Mouse (Mus musculus) liver, embryonic 12.5 days (tissue): ENCODE results near the gene Tspan5. TPM values are rescaled to one million over a fixed set of nuclear protein-coding genes. Genes with fewer than 3 reads are reported as not detected.
A peak's percentile ranks its signal among the peaks of the same experiment; 100 is the strongest.

ENCODE experiments used
- ATAC-seq: fragments of 200-750 bp; cut with Nextera tagmentation; 2 replicates; pipeline ENCODE4 v1.8.0; 2017; ENCODE audit warnings: moderate number of reproducible peaks, mild to moderate bottlenecking, moderate library complexity
- H3K27ac ChIP-seq: fragments of 300-500 bp; sonication (generic); 2 replicates; pipeline ENCODE4 v1.5.1; 2016; ENCODE audit warnings: mild to moderate bottlenecking
- H3K27me3 ChIP-seq: fragments of 300-500 bp; sonication (generic); replicated peaks from 2 replicates; pipeline ENCODE4 v1.6.1; 2016; ENCODE audit warnings: mild to moderate bottlenecking, moderate library complexity
- H3K36me3 ChIP-seq: fragments of 300-500 bp; sonication (generic); 2 replicates; pipeline ENCODE4 v1.6.1; 2016; ENCODE audit warnings: mild to moderate bottlenecking, moderate library complexity
- H3K4me1 ChIP-seq: fragments of 300-500 bp; sonication (generic); 2 replicates; pipeline ENCODE4 v1.6.1; 2016
- H3K4me2 ChIP-seq: fragments of 300-500 bp; sonication (generic); 2 replicates; pipeline ENCODE4 v1.6.1; 2016; ENCODE audit warnings: mild to moderate bottlenecking, moderate library complexity
- H3K4me3 ChIP-seq: fragments of 300-500 bp; sonication (generic); 2 replicates; pipeline ENCODE4 v1.5.1; 2016; ENCODE audit warnings: mild to moderate bottlenecking, moderate library complexity
- H3K9ac ChIP-seq: fragments of 300-500 bp; sonication (generic); 2 replicates; pipeline ENCODE4 v1.6.1; 2016; ENCODE audit warnings: mild to moderate bottlenecking, moderate library complexity
- H3K9me3 ChIP-seq: fragments of 300-500 bp; sonication (generic); replicated peaks from 2 replicates; pipeline ENCODE4 v1.6.1; 2016; ENCODE audit warnings: mild to moderate bottlenecking, moderate library complexity
- WGBS: fragments of 180-500 bp; shearing (Covaris S2); methylation state at CpG from one replicate; pipeline ENCODE4 v1.1.7; 2016; ENCODE audit not compliant: insufficient replicate concordance; 5-methylcytosine and 5-hydroxymethylcytosine counted together
- polyA plus RNA-seq: library from polyadenylated mRNA; unstranded; fragments of >200 nt; fragmentation: Nextera tagmentation; extraction: Ambion mirVana; gene quantifications from 2 replicates; pipeline ENCODE4 v1.2.1, GENCODE M21; 2016

The Tspan5 gene
- polyA plus RNA-seq, 1 experiment from 2014 or later, result 7.1 TPM

DNA sequence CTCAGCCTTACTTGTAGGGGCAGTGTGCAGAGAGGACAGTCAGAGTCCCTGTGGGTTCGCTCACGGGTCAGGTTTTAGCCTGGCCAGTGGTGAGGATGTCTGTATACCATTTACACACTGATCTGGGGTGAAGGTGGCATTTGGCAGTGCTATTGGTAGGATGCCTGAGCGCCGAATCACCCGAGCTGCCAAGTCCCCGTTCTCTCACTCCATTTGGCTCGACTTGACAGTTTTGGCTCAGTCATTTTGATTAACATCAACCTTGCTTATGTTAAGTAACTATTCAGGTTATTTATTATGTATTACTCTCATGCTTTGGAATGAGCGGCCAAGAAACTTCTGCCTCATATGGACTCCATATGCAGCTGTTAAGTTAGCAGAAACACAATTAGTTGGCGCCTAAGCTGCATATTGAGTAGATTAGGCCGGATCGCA is 18.7 kb downstream of the Tspan5 start:
- no peaks in the 10 kb centered on the region for H3K9me3 ChIP-seq
- no peak overlapping the region for H3K9ac ChIP-seq
- WGBS, result 76% methylated on average over 11 of the region's 11 CpGs
- no peak for ATAC-seq
- no peak overlapping the region for H3K4me3 ChIP-seq
- H3K4me1 ChIP-seq, result no peaks in the 10 kb centered on the region
- H3K27me3 ChIP-seq, result no peaks in the 10 kb centered on the region
- no peak overlapping the region for H3K27ac ChIP-seq
- no peak overlapping the region for H3K4me2 ChIP-seq
- no peaks in the 10 kb centered on the region for H3K36me3 ChIP-seq

GRCm38 (mm10) chr3:138761531-138761930 is 19.5 kb downstream of the Tspan5 start:
- Histone ChIP-seq H3K4me1 (no peaks in the 10 kb centered on the region), H3K9ac (no peak overlapping the region), H3K4me2 (no peak overlapping the region), H3K27me3 (no peaks in the 10 kb centered on the region), H3K36me3 (no peaks in the 10 kb centered on the region), H3K27ac (no peak overlapping the region), H3K9me3 (no peaks in the 10 kb centered on the region), H3K4me3 (no peak overlapping the region)
- ATAC-seq, result no peak
- 87% methylated on average over 13 of the region's 13 CpGs for WGBS

- H3K36me3 ChIP-seq, result no peaks in the 10 kb centered on the region
- no peaks in the 10 kb centered on the region for H3K27me3 ChIP-seq
- ATAC-seq, result no peak
- no peak overlapping the region for H3K27ac ChIP-seq
- no peak overlapping the region for H3K4me2 ChIP-seq
- no peak overlapping the region for H3K9ac ChIP-seq
- 75% methylated on average over 9 of the region's 9 CpGs for WGBS
- H3K4me3 ChIP-seq, result no peak overlapping the region
- peaks cover 1% of the 10 kb centered on the region; the same call in 1 of the 2 replicates for H3K4me1 ChIP-seq
- H3K9me3 ChIP-seq, result no peaks in the 10 kb centered on the region
These were observed 21.9 kb downstream of the Tspan5 start for GRCm38 (mm10) chr3:138763941-138764340.

- H3K9me3 ChIP-seq, result no peaks in the 10 kb centered on the region
- peaks cover 10% of the 10 kb centered on the region for H3K4me1 ChIP-seq
- 75% methylated on average over 3 of the region's 3 CpGs for WGBS
- no peak overlapping the region for H3K4me3 ChIP-seq
- H3K9ac ChIP-seq, result no peak overlapping the region
- no peak overlapping the region for H3K27ac ChIP-seq
- no peak overlapping the region for H3K4me2 ChIP-seq
- H3K36me3 ChIP-seq, result no peaks in the 10 kb centered on the region
- no peaks in the 10 kb centered on the region for H3K27me3 ChIP-seq
- ATAC-seq, result no peak
These were observed 22.8 kb downstream of the Tspan5 start for GRCm38 (mm10) chr3:138764782-138765181.

DNA sequence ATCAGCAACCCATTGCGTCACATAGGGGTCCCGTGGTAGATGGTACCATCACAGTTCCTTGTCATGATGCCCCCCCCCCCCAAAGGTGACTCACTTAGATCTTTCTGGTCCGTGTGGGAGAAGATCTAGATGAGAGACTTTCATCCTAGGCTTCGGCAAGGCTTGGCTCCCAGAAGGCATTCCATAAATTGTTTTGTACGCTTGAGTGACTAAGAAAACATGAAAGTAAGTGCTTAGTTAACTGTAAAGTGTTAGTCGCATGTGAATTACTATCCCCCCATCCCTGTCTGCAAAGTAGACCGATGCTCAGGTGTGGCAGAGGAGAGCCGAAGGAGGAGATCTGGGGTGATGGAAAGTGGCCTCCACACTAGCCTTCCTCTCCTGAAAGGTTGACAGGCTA is 25.0 kb downstream of the Tspan5 start:
- Histone ChIP-seq H3K9ac (no peak overlapping the region), H3K9me3 (no peaks in the 10 kb centered on the region), H3K36me3 (no peaks in the 10 kb centered on the region), H3K4me3 (no peak overlapping the region), H3K27me3 (no peaks in the 10 kb centered on the region), H3K4me2 (no peak overlapping the region), H3K27ac (no peak overlapping the region), H3K4me1 (peaks cover 31% of the 10 kb centered on the region)
- no peak for ATAC-seq
- WGBS, result 76% methylated on average over 8 of the region's 8 CpGs

GRCm38 (mm10) chr3:138768541-138769093 is 26.6 kb downstream of the Tspan5 start:
- Histone ChIP-seq H3K4me2 (no peak overlapping the region), H3K36me3 (no peaks in the 10 kb centered on the region), H3K9me3 (no peaks in the 10 kb centered on the region), H3K4me3 (no peak overlapping the region), H3K9ac (no peak overlapping the region), H3K27me3 (no peaks in the 10 kb centered on the region), H3K27ac (no peak overlapping the region), H3K4me1 (peaks cover 36% of the 10 kb centered on the region)
- ATAC-seq, result no peak
- WGBS, result 81% methylated on average over 12 of the region's 12 CpGs

DNA sequence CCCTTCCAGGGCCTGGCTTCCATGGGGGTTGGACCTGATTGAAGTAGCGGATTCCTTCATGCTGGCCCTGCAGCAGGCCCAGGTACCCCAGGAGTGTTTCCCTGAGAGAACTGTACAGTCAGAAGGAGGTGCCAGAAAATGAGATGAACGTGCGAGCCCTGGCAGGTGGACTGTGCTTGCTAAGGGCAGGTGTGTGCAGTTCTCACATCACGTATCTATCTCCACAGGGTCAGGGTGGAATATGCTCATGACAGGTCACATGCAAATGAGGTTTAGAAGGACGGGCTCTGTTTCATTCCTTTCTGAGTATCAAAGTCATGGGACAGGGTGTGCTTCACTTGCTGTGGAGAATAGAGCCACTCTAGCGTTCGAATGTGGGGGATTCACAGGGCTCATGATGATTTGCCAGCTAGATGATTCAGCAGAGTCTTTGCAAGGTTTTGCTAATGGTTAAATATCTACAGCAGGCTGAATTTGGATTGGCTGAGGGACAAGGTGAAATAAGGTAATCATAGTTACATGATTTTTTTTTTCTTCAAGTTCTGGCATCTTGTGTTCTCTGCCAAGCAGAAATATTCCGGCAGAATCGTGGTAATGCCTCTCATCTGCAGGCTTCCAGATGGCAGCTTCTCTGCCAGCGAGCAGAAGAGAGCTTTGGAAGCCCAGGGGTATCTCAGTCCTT is 28.8 kb downstream of the Tspan5 start:
- Histone ChIP-seq H3K4me2 (0 out of 2 replicates have a peak overlapping the region, but pooled peaks have one; percentile 23), H3K4me3 (no peak overlapping the region), H3K4me1 (peaks cover 42% of the 10 kb centered on the region), H3K27me3 (no peaks in the 10 kb centered on the region), H3K27ac (no peak overlapping the region), H3K36me3 (no peaks in the 10 kb centered on the region), H3K9me3 (no peaks in the 10 kb centered on the region), H3K9ac (no peak overlapping the region)
- WGBS, result 80% methylated on average over 10 of the region's 10 CpGs
- no peak for ATAC-seq

- Histone ChIP-seq H3K36me3 (no peaks in the 10 kb centered on the region), H3K9ac (no peak overlapping the region), H3K4me1 (peaks cover 42% of the 10 kb centered on the region), H3K9me3 (no peaks in the 10 kb centered on the region), H3K27me3 (no peaks in the 10 kb centered on the region), H3K27ac (peak overlapping the region; percentile 41; the same call in 1 of the 2 replicates), H3K4me2 (peak overlapping the region; percentile 23), H3K4me3 (no peak overlapping the region)
- WGBS, result 57% methylated on average over 12 of the region's 12 CpGs
- peak; percentile 88 for ATAC-seq
These were observed 29.7 kb downstream of the Tspan5 start for GRCm38 (mm10) chr3:138771549-138772333.

GRCm38 (mm10) chr3:138773871-138774606 is 32.0 kb downstream of the Tspan5 start:
- no peak overlapping the region for H3K27ac ChIP-seq

DNA sequence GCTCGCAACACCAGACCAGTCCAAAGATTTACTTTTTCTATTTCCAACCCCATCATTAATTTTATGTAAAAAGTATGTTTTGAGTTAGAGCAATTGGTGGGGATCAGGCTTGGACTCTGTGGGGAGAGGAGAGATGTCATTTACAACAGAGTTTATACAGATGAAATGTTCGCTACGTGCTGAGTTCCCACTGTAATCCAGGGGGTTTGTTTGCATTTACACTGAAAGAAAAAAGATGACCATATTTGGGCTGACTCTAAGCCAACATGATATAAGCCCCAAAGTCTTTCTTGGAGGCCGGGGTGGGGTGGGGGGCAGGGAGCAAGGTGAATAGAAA is 32.6 kb downstream of the Tspan5 start:
- ATAC-seq, result no peak
- Histone ChIP-seq H3K27me3 (no peaks in the 10 kb centered on the region), H3K9me3 (no peaks in the 10 kb centered on the region), H3K4me2 (no peak overlapping the region), H3K27ac (no peak overlapping the region), H3K4me1 (peaks cover 39% of the 10 kb centered on the region), H3K9ac (no peak overlapping the region), H3K36me3 (no peaks in the 10 kb centered on the region), H3K4me3 (no peak overlapping the region)
- WGBS, result 78% methylated on average over 4 of the region's 4 CpGs

More at GRCm38 (mm10) chr3:138773871-138774606, 32.0 kb downstream of the Tspan5 start:
- 59% methylated on average over 9 of the region's 9 CpGs for WGBS
- Histone ChIP-seq H3K9ac (no peak overlapping the region), H3K27me3 (no peaks in the 10 kb centered on the region), H3K4me1 (peaks cover 40% of the 10 kb centered on the region), H3K4me3 (no peak overlapping the region), H3K36me3 (no peaks in the 10 kb centered on the region), H3K9me3 (no peaks in the 10 kb centered on the region), H3K4me2 (no peak overlapping the region)
- ATAC-seq, result no peak

DNA sequence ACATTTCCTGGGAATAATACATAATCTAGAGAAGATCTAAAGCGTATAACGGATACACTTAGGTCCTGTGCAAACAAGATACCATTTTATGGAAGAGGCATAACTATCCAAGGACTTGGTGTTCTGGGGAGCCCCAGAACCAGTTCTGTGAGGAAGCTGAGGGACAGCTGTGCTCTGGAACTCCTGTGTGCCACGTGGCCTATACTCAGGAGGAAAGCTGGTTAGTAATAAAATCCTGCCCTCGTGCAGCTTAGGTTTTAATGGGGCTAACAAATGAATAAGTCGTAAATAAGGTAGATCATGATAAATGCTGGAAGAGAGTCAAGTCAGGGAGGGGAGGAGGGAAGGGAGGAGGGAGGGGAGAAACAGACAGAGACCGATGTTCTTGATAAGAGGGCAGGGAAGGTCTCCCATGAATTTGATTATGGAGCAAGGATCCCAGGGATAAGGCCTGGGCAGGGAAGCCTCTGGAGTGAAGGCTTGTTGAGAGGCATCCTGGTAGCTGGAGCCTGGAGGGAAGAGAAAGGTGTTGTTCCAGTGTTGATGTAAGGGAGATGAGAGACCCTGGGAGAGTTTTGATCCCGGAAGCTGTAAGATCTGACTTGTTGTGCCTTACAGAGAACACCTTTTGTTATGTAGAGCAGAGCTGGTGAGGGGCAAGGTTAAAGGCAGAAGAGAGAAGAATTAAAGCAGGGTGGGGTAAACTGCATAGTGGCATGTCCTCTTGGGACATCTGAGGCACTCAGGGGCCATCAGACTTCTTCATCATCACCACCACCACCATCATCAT is 34.1 kb downstream of the Tspan5 start:
- ATAC-seq, result no peak
- H3K27ac ChIP-seq, result no peak overlapping the region
- WGBS, result 59% methylated on average over 7 of the region's 7 CpGs

More for the DNA sequence above, 34.1 kb downstream of the Tspan5 start:
- Histone ChIP-seq H3K4me2 (no peak overlapping the region), H3K9ac (no peak overlapping the region), H3K36me3 (no peaks in the 10 kb centered on the region), H3K9me3 (no peaks in the 10 kb centered on the region), H3K4me1 (peaks cover 27% of the 10 kb centered on the region), H3K27me3 (no peaks in the 10 kb centered on the region), H3K4me3 (no peak overlapping the region)
